Mouse (Mus musculus) limb, embryonic 11.5 days (tissue): ENCODE results near the gene Idnk. TPM values are rescaled to one million over a fixed set of nuclear protein-coding genes. Genes with fewer than 3 reads are reported as not detected.

ENCODE experiments used
- ATAC-seq: fragments of 200-750 bp; cut with Nextera tagmentation; 2 replicates; pipeline ENCODE4 v1.8.0; 2017; ENCODE audit warnings: low read depth; ENCODE audit not compliant: insufficient number of reproducible peaks, low FRiP score, low TSS enrichment
- DNase-seq: peaks from one replicate; pipeline ENCODE4 v3.0.0-alpha.2; 2015; ENCODE audit warnings: low spot score
- H3K27ac ChIP-seq: fragments of 300-500 bp; sonication (generic); replicated peaks from 2 replicates; pipeline ENCODE4 v1.5.1; 2014; ENCODE audit warnings: low read depth, mild to moderate bottlenecking, low read length
- H3K27me3 ChIP-seq: fragments of 300-500 bp; sonication (generic); 2 replicates; pipeline ENCODE4 v1.6.1; 2014; ENCODE audit warnings: mild to moderate bottlenecking, low read length, mixed read lengths; ENCODE audit not compliant: control insufficient read depth, insufficient read depth
- H3K36me3 ChIP-seq: fragments of 300-500 bp; sonication (generic); 2 replicates; pipeline ENCODE4 v1.6.1; 2014; ENCODE audit warnings: mild to moderate bottlenecking, low read length, moderate library complexity, mixed read lengths; ENCODE audit not compliant: control insufficient read depth, insufficient read depth
- H3K4me1 ChIP-seq: fragments of 300-500 bp; sonication (generic); 2 replicates; pipeline ENCODE4 v1.6.1; 2014; ENCODE audit warnings: low read length, mixed read lengths; ENCODE audit not compliant: control insufficient read depth, insufficient read depth
- H3K4me2 ChIP-seq: fragments of 300-500 bp; sonication (generic); 2 replicates; pipeline ENCODE4 v1.6.1; 2014; ENCODE audit warnings: low read depth, mild to moderate bottlenecking, moderate library complexity; ENCODE audit not compliant: severe bottlenecking
- H3K4me3 ChIP-seq: fragments of 300-500 bp; sonication (generic); 2 replicates; pipeline ENCODE4 v1.5.1; 2014; ENCODE audit warnings: low read depth, low read length
- H3K9ac ChIP-seq: fragments of 300-500 bp; sonication (generic); 2 replicates; pipeline ENCODE4 v1.6.1; 2014; ENCODE audit warnings: mild to moderate bottlenecking, low read length
- H3K9me3 ChIP-seq: fragments of 300-500 bp; sonication (generic); 2 replicates; pipeline ENCODE4 v1.6.1; 2016; ENCODE audit warnings: low read length; ENCODE audit not compliant: control insufficient read depth
- WGBS: fragments of 180-500 bp; shearing (Covaris S2); extraction: QIAGEN DNeasy Blood & Tissue Kit; methylation state at CpG from one replicate; pipeline ENCODE4 v1.1.7; 2014; 5-methylcytosine and 5-hydroxymethylcytosine counted together
- polyA plus RNA-seq: library from polyadenylated mRNA; unstranded; fragments of >200 nt; fragmentation: Nextera tagmentation; extraction: Ambion mirVana; gene quantifications from 2 replicates; pipeline ENCODE4 v1.2.1, GENCODE M21; 2014

The Idnk gene
- polyA plus RNA-seq, 1 experiment from 2014 or later, result 42.1 TPM

- H3K9ac ChIP-seq, result no peak overlapping the region
- H3K4me1 ChIP-seq, result no peaks in the 10 kb centered on the region
- no peak for DNase-seq
- ATAC-seq, result no peak
- H3K4me3 ChIP-seq, result no peak overlapping the region
- H3K27me3 ChIP-seq, result no peaks in the 10 kb centered on the region
- no peaks in the 10 kb centered on the region for H3K9me3 ChIP-seq
- H3K4me2 ChIP-seq, result no peak overlapping the region
- 67% methylated on average over 4 of the region's 4 CpGs for whole genome bisulfite sequencing
- H3K27ac ChIP-seq, result no peak overlapping the region
- no peaks in the 10 kb centered on the region for H3K36me3 ChIP-seq
These were observed 47.5 kb downstream of the Idnk start for GRCm38 (mm10) chr13:58204986-58205385.

GRCm38 (mm10) chr13:58206084-58206483 lies 48.6 kb downstream of the Idnk start:
- Histone ChIP-seq H3K27ac (no peak overlapping the region), H3K27me3 (no peaks in the 10 kb centered on the region), H3K4me1 (no peaks in the 10 kb centered on the region), H3K9ac (no peak overlapping the region), H3K36me3 (no peaks in the 10 kb centered on the region), H3K9me3 (no peaks in the 10 kb centered on the region), H3K4me2 (no peak overlapping the region), H3K4me3 (no peak overlapping the region)
- DNase-seq, result no peak
- WGBS, result 88% methylated on average over 4 of the region's 4 CpGs
- no peak for ATAC-seq

GRCm38 (mm10) chr13:58210441-58210840 lies 53.0 kb downstream of the Idnk start:
- H3K9ac ChIP-seq, result no peak overlapping the region
- no peaks in the 10 kb centered on the region for H3K9me3 ChIP-seq
- H3K4me3 ChIP-seq, result no peak overlapping the region
- no peaks in the 10 kb centered on the region for H3K27me3 ChIP-seq
- 80% methylated on average over 5 of the region's 5 CpGs for WGBS
- H3K4me2 ChIP-seq, result no peak overlapping the region
- H3K36me3 ChIP-seq, result no peaks in the 10 kb centered on the region
- DNase-seq (no peak), ATAC-seq (no peak)
- no peak overlapping the region for H3K27ac ChIP-seq
- peaks cover 9% of the 10 kb centered on the region; the same call in 1 of the 2 replicates for H3K4me1 ChIP-seq

- H3K4me3 ChIP-seq, result no peak overlapping the region
- H3K36me3 ChIP-seq, result no peaks in the 10 kb centered on the region
- H3K4me2 ChIP-seq, result no peak overlapping the region
- H3K27me3 ChIP-seq, result no peaks in the 10 kb centered on the region
- no peak overlapping the region for H3K27ac ChIP-seq
- 85% methylated on average over 2 of the region's 2 CpGs for WGBS
- H3K9ac ChIP-seq, result no peak overlapping the region
- DNase-seq (no peak), ATAC-seq (no peak)
- peaks cover 9% of the 10 kb centered on the region; the same call in 1 of the 2 replicates for H3K4me1 ChIP-seq
- no peaks in the 10 kb centered on the region for H3K9me3 ChIP-seq
These were observed 55.1 kb downstream of the Idnk start for GRCm38 (mm10) chr13:58212530-58212929.

- DNase-seq, result no peak
- Histone ChIP-seq H3K9ac (no peak overlapping the region), H3K4me3 (no peak overlapping the region), H3K9me3 (no peaks in the 10 kb centered on the region), H3K4me2 (peak overlapping the region; percentile 81; the same call in 1 of the 2 replicates), H3K27ac (no peak overlapping the region), H3K27me3 (no peaks in the 10 kb centered on the region), H3K4me1 (peaks cover 9% of the 10 kb centered on the region; the same call in 1 of the 2 replicates), H3K36me3 (no peaks in the 10 kb centered on the region)
- WGBS, result 74% methylated on average over 8 of the region's 8 CpGs
- no peak for ATAC-seq
These were observed 56.4 kb downstream of the Idnk start for GRCm38 (mm10) chr13:58213801-58214200.

Other genes with a start within 250 kb of the Idnk start
- gene Spock1, start 249.3 kb upstream of the Idnk start, polyA plus RNA-seq, result 1.2 TPM in 2 replicates
- 3.5 and 3.8 TPM in 2 replicates for gene Klhl3, start 44.1 kb upstream of the Idnk start, polyA plus RNA-seq
- gene Hnrnpa0, start 29.1 kb upstream of the Idnk start, polyA plus RNA-seq, result 50.6 and 54.5 TPM in 2 replicates
- 136 and 160 TPM in 2 replicates for gene Ubqln1, start 58.0 kb downstream of the Idnk start, polyA plus RNA-seq
- 22.9 and 23.3 TPM in 2 replicates for gene Gkap1, start 118.0 kb downstream of the Idnk start, polyA plus RNA-seq
- 1.0 and 1.1 TPM in 2 replicates for gene Kif27, start 201.5 kb downstream of the Idnk start, polyA plus RNA-seq
- gene 2210016F16Rik, start 227.6 kb downstream of the Idnk start, polyA plus RNA-seq, result 21.0 and 22.5 TPM in 2 replicates
- gene Rmi1, start 244.6 kb downstream of the Idnk start, polyA plus RNA-seq, result 33.2 and 35.7 TPM in 2 replicates
- 2,216 and 2,331 TPM in 2 replicates for gene Hnrnpk, start 245.7 kb downstream of the Idnk start, polyA plus RNA-seq